Mouse (Mus musculus) left cerebral cortex, postnatal 25 days (tissue): ENCODE data around the gene Zbtb16. TPM values are rescaled to one million over a fixed set of nuclear protein-coding genes. Genes with fewer than 3 reads are reported as not detected.

Experiments
- DNase-seq, 2 experiments: peaks; one replicate each; pipeline ENCODE4 v3.0.0; 2022; ENCODE audit warnings: low spot score in 2 of 2, mixed read lengths in 1 of 2
- intact Hi-C: fragments of 180-260 bp; cut with DNase I; formaldehyde crosslinking; loops from one replicate; pipeline ENCODE4 v1.15.1; 2025
- total RNA-seq, 2 experiments: library from RNA; stranded (reverse); gene quantifications; 2 replicates each; pipeline ENCODE4 v1.2.3; 2021

Gene Zbtb16
- total RNA-seq, 2 experiments from 2014 or later, result 71.7 to 73.7 TPM

DNA sequence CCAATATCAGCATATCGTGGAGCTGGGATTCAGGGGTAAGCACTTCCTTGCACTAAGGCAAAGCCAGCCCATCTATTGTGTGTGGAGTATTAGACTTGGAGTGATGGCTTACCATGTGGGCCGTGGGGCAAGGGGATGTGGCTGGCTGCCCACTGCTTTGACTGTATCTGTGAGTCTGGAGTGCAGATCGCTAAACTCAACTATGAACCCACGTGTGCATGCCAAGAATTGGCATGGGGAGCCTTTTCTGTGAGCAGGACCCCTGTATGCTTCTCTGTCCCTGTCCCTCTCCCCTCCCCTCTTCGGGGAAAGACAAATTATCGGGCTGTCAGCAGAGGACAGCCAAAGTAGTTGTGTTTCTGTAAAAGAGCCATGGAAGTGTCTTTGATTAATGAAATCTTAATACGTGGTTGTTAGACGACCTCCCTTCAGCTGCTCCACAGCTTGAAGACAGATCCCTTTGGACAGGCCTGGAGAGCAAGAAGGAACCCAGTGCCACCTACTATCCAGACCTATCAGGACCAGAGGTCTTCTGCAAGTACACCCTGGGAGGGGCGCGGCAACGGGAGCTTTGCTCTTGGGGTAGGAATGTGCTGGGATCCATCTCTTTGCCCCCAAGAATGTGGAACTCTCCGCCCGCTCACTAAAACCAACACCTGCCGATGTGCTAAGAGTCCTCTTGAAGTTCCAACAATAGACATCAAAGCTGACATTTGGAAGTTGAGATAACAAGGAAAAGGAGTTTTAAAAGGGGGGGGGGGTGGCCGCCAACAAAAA lies 53.5 kb downstream of the Zbtb16 start:
- no peak for DNase-seq
- intact Hi-C loops, result no loop called here

DNA sequence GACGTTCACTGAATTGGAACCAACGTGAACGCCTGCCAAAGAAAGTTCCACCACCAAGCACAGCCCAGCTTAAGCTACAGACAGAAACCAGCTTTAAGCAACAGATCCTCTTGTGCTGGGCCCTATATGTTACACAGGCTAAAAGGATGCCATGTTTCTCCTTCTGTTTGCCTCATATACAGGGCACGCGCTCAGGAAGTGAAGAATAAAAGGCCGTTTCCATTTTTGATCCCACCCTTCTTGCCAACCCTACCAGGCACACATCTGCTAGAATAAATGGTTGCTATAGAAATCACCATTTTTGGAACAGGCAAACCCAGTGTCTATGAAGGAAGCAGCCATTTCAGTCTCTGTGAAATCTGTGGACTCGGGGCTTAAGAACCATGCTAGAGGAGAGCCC lies 59.8 kb downstream of the Zbtb16 start:
- intact Hi-C loops, result no loop called here

DNA sequence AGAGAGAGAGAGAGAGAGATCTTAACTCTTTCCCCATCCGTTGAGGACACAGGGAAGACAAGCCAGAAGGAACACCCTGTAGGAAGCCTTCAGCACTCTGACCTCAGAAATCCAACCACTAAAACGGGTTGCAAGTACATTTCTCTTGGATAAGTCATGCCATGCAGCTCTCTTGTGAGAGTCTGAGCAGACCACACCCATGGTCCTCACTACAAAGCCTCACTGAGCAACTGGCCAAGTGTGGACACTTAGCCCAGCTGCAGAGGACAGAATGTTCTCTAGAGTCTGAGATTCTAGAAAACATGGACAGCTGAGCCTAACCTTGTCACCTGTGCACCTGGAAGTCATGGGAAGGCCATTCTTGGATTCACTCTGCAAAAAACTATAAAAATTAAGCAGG lies 60.5 kb downstream of the Zbtb16 start:
- no peak for DNase-seq
- intact Hi-C loops, result no loop called here

More for the DNA sequence above, 59.8 kb downstream of the Zbtb16 start:
- DNase-seq, result peak; percentile 45 to 91

DNA sequence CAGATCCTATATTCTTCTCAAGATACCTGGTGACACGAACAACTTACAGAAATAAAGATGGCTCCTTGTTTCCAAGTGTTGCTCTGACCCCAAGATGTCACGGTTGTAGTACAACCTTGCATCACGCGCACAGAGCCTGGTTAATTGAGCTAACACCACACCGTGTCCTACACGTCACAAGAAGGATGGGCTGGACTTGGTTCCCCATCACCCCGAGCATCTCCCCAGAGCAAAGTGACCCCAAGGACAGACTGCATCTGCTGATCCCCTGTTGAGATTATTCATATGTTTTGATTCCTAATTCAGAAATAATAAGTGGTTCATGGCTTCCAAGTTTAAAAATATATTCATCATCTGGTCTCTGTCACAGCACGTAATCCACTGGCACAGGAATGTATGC lies 62.3 kb downstream of the Zbtb16 start:
- no peak for DNase-seq
- intact Hi-C loops, result no loop called here

DNA sequence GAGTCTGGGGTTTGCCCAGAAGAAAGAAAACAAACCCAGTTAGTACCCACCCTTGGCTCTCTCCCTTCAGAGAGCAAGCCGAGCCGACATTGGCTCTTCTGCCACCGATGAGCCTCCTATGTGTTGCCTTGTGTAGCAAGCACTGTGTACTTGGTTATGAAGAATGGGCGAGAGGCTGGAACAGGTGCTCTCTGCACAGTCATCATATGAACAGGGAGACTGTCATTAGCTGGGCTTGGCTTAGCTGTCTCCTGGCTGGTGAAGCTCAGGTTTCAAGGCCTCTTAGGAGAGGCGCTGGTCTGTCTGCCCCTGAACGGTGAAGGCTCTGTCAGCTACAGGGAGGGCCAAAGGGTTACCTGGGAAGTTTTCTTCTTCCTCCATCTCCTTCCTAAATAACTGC lies 62.9 kb downstream of the Zbtb16 start:
- DNase-seq, result no peak
- intact Hi-C loops, result no loop called here

DNA sequence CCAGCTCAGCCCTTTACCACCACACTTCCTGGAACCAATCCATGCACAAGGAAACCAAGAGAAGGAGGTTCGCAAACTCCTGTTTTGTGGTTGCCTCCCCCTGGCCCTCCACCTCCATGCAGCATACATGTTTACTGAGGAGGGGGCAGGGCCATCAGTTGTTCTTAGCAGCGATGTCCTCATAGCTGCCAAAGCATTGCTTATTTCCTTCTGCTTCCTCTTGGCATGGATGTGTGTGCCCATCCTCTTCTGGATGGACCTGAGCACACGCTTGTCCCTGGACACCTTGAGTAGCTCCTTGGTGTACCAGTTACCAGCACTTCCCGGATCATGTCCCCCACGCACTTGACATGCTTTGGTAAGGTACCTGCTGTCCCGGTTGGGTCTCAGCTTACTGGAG lies 64.5 kb downstream of the Zbtb16 start:
- no peak for DNase-seq
- intact Hi-C loops, result no loop called here

DNA sequence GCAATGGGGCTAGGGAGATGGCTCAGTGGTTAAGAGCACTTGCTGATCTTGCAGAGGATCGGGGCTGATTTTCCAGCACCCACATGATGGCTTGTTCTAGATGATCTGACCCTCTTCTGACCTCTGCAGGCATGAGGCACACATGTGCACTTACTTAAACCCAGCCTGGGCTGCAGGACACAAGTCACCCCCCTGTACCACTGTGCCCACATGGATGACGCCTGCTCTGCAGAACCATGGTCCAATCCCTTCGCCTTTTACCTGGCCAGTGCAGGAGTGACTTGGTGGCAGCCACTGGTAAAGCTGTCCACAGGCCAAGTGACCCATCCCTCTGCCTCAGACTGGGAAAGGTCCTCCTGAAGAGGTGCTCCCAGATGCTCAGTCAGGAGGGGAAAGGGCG lies 67.1 kb downstream of the Zbtb16 start:
- intact Hi-C loops, result loop anchor here (5.0 kb wide), 1 partner anchor 47 kb away; no protein-coding TSS in a partner anchor
- no peak for DNase-seq

DNA sequence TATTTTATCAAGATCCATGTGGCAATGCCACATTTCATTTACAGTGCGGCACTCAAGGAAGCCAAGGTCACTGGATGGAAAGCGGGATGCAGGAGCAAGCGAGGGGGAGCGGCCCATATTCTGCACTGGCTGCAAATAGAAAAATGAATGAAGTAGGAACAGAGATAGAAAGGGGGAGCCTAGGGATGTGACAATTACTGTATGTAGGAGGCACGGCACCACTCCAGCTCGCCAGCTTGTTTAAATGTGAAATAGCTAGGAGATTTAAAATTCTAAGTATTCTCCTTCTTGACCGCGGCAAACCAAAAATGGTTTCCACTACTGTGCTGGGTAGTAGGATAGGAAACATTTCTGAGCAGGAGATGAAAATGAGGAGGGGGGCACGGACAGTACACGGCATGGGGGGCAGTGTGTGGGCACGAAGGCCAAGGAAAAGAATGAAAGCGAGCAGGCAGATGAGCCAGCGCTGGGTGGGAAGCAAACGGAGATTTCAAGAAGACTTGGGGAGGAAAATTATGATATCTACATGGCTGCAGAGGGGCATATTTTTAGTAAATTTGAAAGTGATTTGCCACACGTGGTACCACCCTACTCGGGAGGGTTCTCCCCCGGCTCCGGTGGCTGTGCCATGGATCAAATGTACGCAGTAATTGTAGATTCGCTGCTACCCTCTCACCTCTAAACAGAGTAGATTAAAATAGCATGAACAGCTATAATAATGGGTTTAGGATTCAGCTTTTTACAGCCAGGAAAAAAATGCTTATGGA lies 68.2 kb downstream of the Zbtb16 start:
- peak; percentile 49 to 93 for DNase-seq
- intact Hi-C loops, result loop anchor here (2.0 to 5.0 kb wide), 2 partner anchors 31 to 46 kb away; no protein-coding TSS in a partner anchor

DNA sequence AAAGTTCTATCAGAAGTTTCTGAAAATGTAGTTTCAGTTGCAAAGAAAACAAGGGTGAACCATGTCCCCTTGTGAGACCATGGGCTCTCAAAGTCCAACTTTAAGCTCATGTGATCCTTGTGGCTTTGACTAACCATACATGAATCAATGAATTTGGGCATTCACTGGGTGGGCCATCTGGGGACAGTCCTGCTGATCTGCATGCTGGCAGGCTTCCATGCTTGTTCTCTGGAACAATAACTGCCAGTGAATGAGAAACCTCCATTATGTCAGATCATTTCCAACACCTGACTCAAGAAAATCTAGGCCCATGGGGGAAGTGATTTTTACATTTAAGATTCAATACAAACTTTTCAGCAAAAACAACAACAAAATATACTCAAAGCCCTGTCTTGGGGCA lies 70.1 kb downstream of the Zbtb16 start:
- intact Hi-C loops, result loop anchor here (2.0 to 5.0 kb wide), 3 partner anchors 29 to 44 kb away; no protein-coding TSS in a partner anchor
- DNase-seq, result no peak

DNA sequence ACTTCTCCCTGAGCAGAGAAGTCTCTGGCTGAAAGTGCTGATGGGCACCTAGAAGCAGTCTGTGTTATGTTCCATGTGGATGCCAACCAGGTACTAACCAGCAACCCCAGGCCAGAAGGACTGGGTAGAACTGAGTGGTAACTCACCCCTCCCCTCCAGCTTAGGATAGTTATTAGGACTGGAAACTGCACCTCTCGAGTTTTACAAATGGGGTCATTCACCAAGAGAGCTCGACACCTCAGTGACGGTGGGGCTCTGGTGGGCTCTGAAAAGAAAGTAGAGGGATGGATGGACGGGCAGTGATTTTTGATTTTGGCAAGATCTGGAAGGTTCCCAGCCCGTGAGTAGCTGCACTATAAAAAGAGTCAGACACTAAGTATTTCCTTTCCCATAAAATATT lies 71.7 kb downstream of the Zbtb16 start:
- no peak for DNase-seq
- intact Hi-C loops, result loop anchor here (2.0 kb wide), 1 partner anchor 36 kb away; no protein-coding TSS in a partner anchor

DNA sequence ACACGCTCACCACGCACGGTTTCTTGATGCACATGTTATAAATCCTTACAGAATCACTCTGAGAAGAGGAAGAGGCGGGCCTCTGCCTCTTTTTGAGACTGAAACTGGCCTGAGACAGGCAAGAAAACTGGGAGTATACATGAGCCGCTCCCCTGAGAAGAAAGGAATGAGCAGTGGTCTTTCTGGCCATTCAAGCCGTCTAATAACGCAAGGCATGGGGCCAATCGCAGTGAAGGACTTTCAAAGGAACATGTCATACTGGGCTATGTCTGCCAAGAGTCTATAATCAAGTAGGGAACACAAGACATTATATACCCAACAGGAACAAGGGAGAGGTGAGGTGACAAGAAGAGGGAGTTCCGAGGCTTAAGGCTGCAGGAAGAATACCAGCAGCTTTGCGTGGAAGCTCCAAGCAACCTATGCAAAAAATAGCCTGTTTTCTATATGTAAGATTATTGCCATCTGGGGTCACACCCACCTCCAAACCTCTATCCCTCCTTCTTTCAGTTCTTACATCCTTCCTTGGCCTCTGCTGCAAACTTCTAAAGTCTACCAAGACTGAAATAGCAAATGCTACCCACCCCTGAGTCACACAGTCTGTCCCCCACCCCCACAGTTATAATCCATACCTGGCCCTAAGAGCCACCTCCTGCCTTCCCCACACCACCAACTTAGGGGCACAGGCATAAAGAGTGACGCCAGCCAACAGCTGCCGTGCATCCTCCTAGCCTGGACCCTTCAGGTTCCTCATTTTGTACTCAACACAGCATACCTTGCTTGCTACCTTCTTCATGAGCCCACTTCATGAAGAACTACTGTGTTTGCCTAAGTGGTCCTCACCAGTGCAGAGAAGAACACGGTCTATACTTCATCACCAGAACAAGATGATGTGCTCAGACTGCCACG lies 74.0 kb downstream of the Zbtb16 start:
- intact Hi-C loops, result no loop called here
- peak in 1 of 2 experiments; percentile 56 for DNase-seq

DNA sequence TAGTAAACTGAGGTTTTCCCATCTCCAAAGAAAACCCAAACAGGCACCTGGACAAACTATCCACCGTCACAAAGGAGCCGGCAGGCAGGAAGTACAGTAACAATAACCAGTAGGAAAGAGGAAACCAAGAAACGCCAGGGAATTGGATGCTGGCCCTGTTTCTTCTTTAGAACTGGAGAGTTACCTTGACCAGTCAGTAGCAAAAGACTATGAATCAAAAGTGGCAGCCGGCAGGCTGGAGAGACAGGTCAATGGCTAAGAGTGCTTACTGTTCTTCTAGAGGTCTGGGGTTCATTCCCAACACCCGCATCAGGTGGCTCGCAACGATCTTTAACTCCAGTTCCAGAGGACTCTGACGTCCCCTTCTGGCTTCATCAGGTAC lies 74.9 kb downstream of the Zbtb16 start:
- no peak for DNase-seq
- intact Hi-C loops, result no loop called here

DNA sequence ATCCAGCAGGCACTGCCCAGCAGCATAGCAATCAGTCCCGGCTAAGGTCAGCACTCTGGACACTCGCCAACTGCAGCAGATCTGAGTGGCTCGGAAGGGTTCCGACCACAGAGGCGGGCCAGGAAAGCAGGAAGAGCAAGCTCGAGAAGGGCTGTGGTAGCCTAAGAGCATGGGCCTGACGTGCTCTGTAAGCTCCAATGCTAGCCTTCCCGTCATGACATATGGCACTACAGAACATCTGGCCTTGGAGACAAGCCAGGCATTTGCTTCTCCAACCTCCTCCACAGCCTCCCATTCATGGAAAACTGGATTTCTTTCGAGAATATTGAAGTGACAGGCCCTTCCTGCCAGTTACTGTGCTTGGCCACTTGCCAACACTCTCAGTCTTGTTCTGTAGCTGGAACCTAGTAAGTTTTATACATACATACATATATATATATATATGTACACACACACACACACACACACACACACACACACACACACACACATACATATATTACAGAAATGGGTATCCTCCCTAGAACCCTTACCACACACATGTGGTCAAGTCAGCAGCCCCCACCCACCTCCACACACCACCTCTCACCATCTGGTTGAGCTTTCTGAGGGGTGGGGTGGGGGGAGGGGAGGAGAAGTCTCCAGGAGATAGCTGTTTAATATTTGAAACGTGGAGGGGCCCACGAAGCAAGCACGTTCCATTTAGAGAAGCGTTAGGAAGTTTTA lies 75.4 kb downstream of the Zbtb16 start:
- peak; percentile 68 to 87 for DNase-seq
- intact Hi-C loops, result no loop called here

DNA sequence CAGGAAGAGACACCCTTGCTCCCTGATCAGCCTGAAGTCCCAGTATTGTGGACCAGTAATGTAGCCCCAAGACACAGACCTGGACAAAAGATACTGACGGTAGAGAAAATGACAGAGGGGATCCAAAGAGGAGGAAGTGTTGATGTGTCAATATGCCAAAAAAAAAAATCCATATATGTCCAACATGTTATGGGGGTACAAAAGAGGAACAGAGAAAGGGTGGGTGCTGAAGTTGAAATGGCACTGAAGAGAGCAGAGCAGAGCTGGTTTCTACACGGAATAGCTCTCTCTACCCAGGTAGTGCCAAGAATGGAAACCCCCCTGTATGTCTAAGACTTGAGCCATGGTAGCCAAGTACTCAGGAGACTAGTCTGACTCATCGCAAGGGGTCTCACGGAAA lies 76.9 kb downstream of the Zbtb16 start:
- intact Hi-C loops, result no loop called here
- no peak for DNase-seq

DNA sequence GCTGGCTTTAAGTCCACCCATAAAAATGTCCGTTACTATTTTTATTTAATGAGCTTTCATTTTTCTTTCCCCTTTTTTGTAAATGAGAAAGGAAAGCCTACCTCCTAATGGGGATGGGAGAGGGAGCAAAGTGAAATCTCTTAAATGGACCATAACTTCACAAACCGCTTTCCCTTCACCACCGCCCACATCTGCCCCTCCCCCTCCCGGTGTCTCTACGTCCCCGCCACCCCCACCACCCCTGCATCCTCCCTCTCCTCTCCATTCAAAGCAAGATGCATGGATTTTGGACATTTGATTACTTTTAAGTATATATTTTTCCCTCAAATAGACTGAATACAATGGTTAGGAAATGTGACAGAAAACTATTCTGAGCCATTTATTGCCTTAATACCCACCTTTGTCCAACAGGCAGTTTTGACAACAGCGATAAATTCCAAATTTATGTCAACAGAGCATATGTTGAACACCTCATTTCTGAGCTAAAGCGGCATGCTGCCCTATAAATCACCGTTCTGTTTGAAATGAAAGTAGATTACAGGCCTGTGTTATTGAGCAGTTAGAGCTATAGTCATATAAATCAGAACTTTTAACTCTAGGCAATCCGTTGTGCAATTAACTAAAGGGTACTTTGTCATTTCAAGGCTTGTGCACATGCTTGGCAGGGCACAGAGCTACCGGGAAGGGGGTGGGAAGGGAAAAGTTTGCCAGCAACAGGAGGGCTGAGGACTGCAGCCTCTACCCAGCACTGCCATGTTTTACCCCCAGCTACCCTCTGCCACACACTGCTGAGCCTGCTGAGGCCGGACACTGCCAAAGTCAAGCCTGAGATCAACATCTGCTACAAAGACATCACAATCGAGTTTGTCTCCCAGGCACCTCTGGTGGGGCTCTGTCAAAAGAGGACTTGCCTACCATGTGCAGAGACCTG lies 78.1 kb downstream of the Zbtb16 start:
- DNase-seq, result no peak

DNA sequence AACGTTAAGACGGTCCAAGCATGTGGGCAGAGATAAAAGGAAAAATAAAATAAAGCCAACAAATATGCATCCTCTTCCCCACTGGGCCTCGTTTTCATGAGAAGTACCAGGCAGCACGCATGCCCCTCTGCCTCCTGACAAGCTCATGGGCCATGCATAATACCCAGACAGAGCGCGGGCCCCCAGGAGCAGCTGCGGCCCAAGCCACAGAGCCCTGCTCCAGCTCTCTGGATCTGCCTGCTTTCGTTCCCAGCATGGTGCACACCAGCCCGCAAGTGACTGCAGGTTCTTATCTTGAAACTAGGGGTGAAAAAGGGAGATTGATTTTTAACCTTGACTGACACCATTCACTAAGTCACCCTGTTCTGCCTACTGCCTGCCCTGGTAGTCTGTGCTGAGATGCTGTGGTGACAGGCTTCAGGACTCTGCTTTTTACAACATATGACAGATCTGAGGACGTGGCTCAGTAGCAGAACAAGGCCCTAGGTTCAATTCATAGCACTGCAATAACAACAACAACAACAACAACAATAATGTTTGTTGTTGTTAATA lies 79.7 kb downstream of the Zbtb16 start:
- intact Hi-C loops, result no loop called here

More for the DNA sequence above, 78.1 kb downstream of the Zbtb16 start:
- intact Hi-C loops, result no loop called here

DNA sequence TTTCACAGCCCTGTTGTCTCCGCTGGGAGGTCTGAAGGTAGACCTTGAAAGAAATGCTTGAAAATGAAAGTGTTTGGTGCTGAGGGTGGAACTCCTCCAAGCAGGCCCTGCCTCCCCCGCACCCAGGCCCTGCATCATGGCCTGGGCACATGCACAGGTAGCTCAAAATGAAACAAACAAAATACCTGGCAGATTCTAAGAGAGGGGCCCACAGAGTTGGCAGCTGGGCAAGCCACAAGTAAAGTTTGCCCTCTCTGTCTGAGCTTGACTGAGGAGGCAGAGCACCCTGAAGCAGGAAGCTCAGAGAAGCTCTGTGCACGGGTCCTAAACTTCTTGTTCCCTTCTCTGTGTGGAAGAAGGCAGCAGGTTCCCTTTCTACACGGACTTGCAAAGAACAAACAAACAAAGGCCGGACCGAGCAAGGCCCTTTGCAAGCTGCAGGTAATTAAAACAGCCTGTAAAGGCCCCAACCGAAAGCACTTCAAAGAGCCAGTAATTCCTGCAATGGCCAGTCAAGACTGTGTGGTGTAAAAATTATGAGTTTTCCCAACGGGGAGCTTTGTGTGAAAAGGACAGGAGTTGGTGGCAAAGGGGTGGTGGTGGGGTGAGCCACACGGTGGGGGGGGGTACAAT lies 80.5 kb downstream of the Zbtb16 start:
- intact Hi-C loops, result no loop called here
- DNase-seq, result no peak

More for the DNA sequence above, 79.7 kb downstream of the Zbtb16 start:
- DNase-seq, result no peak
